Mouse (Mus musculus) right cerebral cortex, postnatal 14 days (tissue): ENCODE measurements around the gene 4931414P19Rik.
"Not testable (repeated sequence)": the region's sequence is repeated elsewhere in the genome, so short reads cannot be mapped to it uniquely, and the experiment has no call there.

ENCODE experiments used
- DNase-seq: peaks from one replicate; pipeline ENCODE4 v3.0.0; 2022

4931414P19Rik gene

GRCm38 (mm10) chr14:54624976-54625375 lies 19.2 kb upstream of the 4931414P19Rik start:
- no peak for DNase-seq

- no peak for DNase-seq
Measured at GRCm38 (mm10) chr14:54623334-54623733, 17.5 kb upstream of the 4931414P19Rik start.

- no peak for DNase-seq
Measured at GRCm38 (mm10) chr14:54621133-54621532, 15.3 kb upstream of the 4931414P19Rik start, which contains the start of gene Psmb11. Gene Psmb11 (plus strand): TSS chr14:54621433.

- DNase-seq: peak; percentile 89
Measured at GRCm38 (mm10) chr14:54617897-54618365, 12.1 kb upstream of the 4931414P19Rik start, which contains the start of gene Psmb5. Gene Psmb5 (minus strand): TSS chr14:54618022.

GRCm38 (mm10) chr14:54617152-54617896 lies 11.5 kb upstream of the 4931414P19Rik start:
- peak; percentile 29 for DNase-seq

- DNase-seq: no peak
Measured at GRCm38 (mm10) chr14:54616226-54616825, 10.5 kb upstream of the 4931414P19Rik start.

GRCm38 (mm10) chr14:54614130-54614529 lies 8.3 kb upstream of the 4931414P19Rik start:
- DNase-seq: not testable (repeated sequence)

- no peak for DNase-seq
Measured at GRCm38 (mm10) chr14:54610648-54611047, 4.9 kb upstream of the 4931414P19Rik start.

- no peak for DNase-seq
Measured at GRCm38 (mm10) chr14:54609962-54610361, 4.2 kb upstream of the 4931414P19Rik start.

- DNase-seq: no peak
Measured at GRCm38 (mm10) chr14:54609245-54609644, 3.5 kb upstream of the 4931414P19Rik start.

- DNase-seq: no peak
Measured at GRCm38 (mm10) chr14:54607226-54607625, 1.4 kb upstream of the 4931414P19Rik start.

- DNase-seq: no peak
Measured at GRCm38 (mm10) chr14:54603686-54604085, 2.1 kb downstream of the 4931414P19Rik start.

GRCm38 (mm10) chr14:54603038-54603654 lies 2.6 kb downstream of the 4931414P19Rik start:
- DNase-seq: peak; percentile 95

GRCm38 (mm10) chr14:54602613-54603012 lies 3.2 kb downstream of the 4931414P19Rik start:
- DNase-seq: no peak

- DNase-seq: no peak
Measured at GRCm38 (mm10) chr14:54601601-54602000, 4.2 kb downstream of the 4931414P19Rik start.

GRCm38 (mm10) chr14:54597084-54597483 lies 8.7 kb downstream of the 4931414P19Rik start:
- no peak for DNase-seq

GRCm38 (mm10) chr14:54594631-54595414 lies 11.0 kb downstream of the 4931414P19Rik start:
- DNase-seq: no peak

GRCm38 (mm10) chr14:54594055-54594454 lies 11.7 kb downstream of the 4931414P19Rik start:
- DNase-seq: no peak

GRCm38 (mm10) chr14:54592319-54592934 lies 13.4 kb downstream of the 4931414P19Rik start:
- no peak for DNase-seq

- no peak for DNase-seq
Measured at GRCm38 (mm10) chr14:54591056-54591455, 14.7 kb downstream of the 4931414P19Rik start.

- DNase-seq: peak; percentile 65
Measured at GRCm38 (mm10) chr14:54583681-54584338, 22.0 kb downstream of the 4931414P19Rik start.

GRCm38 (mm10) chr14:54582536-54582935 lies 23.3 kb downstream of the 4931414P19Rik start:
- DNase-seq: no peak
